Mouse (Mus musculus): ENCODE data around the gene Tnrc6b.

Gene Tnrc6b

DNA sequence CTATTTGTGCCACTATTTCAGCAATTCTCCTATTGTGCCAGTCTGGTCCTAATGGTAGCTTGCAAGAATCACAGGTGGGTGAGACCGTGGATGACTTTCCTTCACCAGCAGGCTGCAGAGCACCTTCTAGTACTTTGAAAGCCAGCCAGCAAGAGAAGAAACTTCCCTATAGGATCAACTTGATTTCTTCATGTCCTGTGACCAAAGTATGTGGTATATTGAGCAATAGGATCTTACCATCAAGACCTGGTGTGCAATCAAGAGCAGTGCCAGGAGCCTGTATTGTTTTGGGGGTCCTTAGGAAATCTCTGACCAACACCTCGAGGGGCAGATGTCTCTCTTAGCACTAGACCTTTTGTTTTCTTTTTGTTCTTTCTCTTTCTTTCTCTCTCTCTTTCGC lies 81.4 kb downstream of the Tnrc6b start:
- DNase-seq (ENCODE audit: low spot score), result no peak

DNA sequence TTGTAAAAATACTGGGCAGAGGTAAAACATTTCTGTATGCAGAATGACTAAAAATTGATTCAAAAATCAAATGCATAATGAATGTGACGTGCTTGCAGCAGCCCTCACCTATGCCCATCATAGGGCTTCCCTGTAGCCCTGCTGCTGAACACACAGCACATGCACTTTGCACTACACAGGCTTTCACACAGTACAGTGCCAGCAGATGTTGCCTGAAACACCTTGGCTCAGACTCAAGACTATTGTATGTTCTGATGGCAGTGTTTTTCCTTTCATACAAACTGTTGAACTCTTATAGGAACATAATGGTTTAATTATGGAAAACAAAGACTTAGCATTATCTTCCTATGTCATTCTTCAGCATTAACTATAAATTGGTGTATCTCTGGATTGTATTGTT lies 84.0 kb downstream of the Tnrc6b start:
- no peak for DNase-seq (ENCODE audit: low spot score)

DNA sequence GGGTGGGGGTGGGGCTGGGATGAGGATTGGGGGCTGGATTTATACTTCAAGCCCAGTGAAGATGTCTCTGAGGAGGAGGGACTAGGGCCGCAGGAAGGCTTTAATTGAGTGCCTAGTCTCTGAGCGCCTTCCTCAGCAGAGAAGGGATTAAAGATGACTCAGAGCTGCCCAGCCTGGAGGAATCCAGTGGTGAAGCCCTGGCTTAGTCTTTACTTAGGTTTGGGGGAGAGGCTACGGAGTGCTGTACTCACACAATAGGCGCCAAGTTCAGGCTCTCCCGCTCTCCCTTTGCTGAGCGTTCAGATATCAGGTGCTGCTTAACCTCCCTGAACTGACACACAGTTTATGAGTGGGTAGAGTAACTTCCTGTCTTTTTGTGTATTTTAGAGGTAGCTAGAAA lies 86.6 kb downstream of the Tnrc6b start:
- DNase-seq (ENCODE audit: low spot score), result peak; percentile 42

GRCm38 (mm10) chr15:80798367-80799073 lies 87.4 kb downstream of the Tnrc6b start:
- DNase-seq (ENCODE audit: low spot score), result peak; percentile 90

- no peak for DNase-seq (ENCODE audit: low spot score)
Observed at GRCm38 (mm10) chr15:80799074-80799633, 88.0 kb downstream of the Tnrc6b start.

DNA sequence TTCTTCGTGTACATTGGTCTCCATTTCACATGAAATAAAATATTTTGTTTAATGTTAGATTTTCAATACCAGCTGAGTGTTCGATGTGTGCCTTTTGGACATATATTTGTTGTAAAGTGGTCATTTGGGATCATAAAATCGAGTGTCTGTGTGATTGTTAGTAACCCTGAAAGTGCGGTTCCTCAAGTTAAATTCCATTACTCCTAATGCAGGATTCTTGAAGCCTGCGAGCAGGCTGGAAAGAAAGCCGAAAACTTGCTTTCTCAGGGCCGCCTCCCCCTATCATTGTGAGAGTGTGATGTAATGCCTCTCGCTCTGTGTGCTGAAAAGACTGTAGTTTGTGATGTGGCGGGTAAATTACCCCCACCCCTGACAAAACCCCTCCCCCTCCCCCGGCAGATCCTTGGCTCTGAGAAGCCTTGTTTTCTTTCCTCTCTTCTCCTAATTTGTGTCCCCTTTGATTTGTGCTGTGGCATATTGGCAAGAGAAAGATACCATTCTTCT lies 88.6 kb downstream of the Tnrc6b start:
- DNase-seq (ENCODE audit: low spot score), result peak; percentile 22

GRCm38 (mm10) chr15:80800201-80800600 lies 89.1 kb downstream of the Tnrc6b start:
- DNase-seq (ENCODE audit: low spot score), result no peak

GRCm38 (mm10) chr15:80800765-80801164 lies 89.7 kb downstream of the Tnrc6b start:
- DNase-seq (ENCODE audit: low spot score), result no peak

GRCm38 (mm10) chr15:80801597-80801996 lies 90.5 kb downstream of the Tnrc6b start:
- DNase-seq (ENCODE audit: low spot score), result no peak

GRCm38 (mm10) chr15:80807162-80807561 lies 96.0 kb downstream of the Tnrc6b start:
- DNase-seq (ENCODE audit: low spot score), result no peak

- no peak for DNase-seq (ENCODE audit: low spot score)
Observed at GRCm38 (mm10) chr15:80810226-80810625, 99.1 kb downstream of the Tnrc6b start.

- peak; percentile 20 for DNase-seq (ENCODE audit: low spot score)
Observed at GRCm38 (mm10) chr15:80812840-80813239, 101.7 kb downstream of the Tnrc6b start.

- no peak for DNase-seq (ENCODE audit: low spot score)
Observed at GRCm38 (mm10) chr15:80814792-80815191, 103.7 kb downstream of the Tnrc6b start.

DNA sequence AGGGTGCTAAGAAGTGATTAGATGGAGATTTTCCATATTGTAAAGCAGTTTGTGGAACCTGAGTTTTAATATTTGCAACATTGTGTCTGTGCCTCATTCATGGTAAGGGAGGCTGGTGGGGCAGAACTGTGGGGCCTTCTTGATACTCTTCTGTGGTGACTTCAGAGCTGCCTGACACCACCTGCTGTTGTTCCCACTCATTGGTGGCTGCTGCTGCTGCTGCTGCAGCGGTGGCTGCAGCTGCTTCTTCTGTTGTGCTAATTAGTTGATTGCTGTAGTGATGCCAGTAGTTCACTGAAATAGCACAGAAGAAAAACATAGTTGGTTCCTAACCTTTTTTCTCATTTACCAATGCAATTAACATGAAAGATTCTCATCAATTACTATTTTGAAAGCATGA lies 111.2 kb downstream of the Tnrc6b start:
- no peak for DNase-seq (ENCODE audit: low spot score)

DNA sequence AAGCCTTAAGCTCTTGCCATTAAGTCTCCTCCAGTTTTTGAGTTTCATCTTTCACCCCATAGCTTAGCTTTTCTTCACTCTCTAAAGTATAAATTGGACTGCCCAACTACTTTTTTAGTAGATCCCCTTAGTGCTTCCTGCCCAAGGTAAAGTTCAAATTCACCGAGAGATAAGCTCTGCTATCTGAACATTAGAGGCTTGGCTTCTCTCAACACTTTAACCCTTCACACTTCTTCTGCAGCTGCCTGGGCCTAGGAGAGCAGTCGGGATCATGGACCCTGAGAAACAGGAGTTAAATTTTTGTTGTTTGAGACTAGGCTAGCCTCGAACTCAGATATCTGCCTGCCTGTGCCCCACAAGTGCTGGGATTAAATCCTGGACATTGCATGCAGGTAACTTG lies 120.1 kb downstream of the Tnrc6b start:
- no peak for DNase-seq (ENCODE audit: low spot score)

DNA sequence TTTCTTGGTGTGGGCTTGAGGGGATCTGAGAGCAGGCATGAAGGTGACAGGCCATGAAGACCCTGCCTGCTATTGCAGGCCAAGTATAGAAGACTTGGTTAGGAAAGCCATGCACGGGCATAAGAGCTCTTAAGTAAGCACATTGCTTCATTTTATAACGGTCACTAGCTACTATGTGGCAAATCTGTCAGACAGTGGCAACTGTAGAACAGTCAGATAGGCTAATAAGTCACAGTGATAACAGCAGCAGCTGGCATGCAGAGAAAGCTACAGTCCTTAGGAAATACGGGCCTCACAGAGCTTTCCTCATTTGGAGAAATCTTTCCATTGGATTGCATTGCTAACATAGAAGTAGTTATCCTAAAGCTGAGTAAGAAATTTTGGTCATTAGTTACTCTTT lies 121.7 kb downstream of the Tnrc6b start:
- DNase-seq (ENCODE audit: low spot score), result no peak

GRCm38 (mm10) chr15:80836246-80836645 lies 125.1 kb downstream of the Tnrc6b start:
- no peak for DNase-seq (ENCODE audit: low spot score)

GRCm38 (mm10) chr15:80838836-80839235 lies 127.7 kb downstream of the Tnrc6b start:
- DNase-seq (ENCODE audit: low spot score), result no peak

GRCm38 (mm10) chr15:80839653-80840420 lies 128.7 kb downstream of the Tnrc6b start:
- peak; percentile 41 for DNase-seq (ENCODE audit: low spot score)

DNA sequence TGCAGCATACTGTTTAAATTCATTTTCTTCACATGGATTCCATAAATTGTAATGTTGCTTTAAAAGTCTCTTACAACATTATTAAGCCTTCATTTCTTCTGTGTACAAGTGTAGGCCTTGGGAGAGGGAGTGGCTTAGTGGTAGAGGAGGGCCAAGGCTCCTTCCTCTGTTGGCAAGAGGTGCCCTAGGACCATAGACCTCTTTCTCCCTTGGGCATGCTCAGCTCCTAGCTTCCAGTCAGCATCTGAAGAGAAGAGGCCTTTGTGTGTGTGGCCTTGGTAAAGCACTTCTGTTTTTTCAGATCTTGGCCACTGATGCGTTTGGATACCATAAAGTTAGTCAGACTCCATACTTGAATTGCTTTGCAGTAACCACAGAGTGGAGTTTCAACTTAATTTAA lies 133.1 kb downstream of the Tnrc6b start:
- no peak for DNase-seq (ENCODE audit: low spot score)

DNA sequence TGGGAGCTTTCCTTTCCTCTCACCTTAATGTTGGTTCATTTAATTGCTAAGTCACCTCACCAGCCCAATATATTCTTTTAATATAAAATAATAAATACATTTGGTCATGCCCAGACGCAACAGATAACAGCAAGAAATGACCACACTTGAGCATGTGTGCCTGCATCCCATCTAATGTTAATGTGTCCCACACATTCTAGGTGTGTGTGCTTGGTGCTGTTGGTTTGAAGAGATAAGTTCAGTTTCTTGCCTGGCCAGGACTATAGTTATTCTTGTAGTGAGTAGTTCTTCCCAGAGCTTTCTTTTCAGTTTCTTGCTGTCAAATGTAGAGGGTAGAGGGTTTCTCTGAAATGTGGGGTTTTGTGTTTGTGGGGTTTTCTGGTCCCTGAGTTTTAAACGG lies 133.8 kb downstream of the Tnrc6b start:
- no peak for DNase-seq (ENCODE audit: low spot score)

GRCm38 (mm10) chr15:80850004-80850403 lies 138.9 kb downstream of the Tnrc6b start:
- DNase-seq (ENCODE audit: low spot score), result no peak

All from urinary bladder, postnatal 14 days (tissue).